Mouse (Mus musculus) G1E (cell line): ENCODE data around the gene Lrmda. TPM values are rescaled to one million over a fixed set of nuclear protein-coding genes. Genes with fewer than 3 reads are reported as not detected.

Source experiments
- ATAC-seq: 2 replicates; pipeline ENCODE4 v1.8.0; 2016; ENCODE audit warnings: mild to moderate bottlenecking; ENCODE audit not compliant: insufficient number of reproducible peaks, poor library complexity, low FRiP score, severe bottlenecking; ENCODE audit errors: extremely low read depth
- DNase-seq: peaks from one replicate; pipeline ENCODE4 v3.0.0; 2012; ENCODE audit warnings: low spot score
- H3K27me3 ChIP-seq: 2 replicates; pipeline ENCODE4 v1.6.1; 2012; ENCODE audit warnings: mild to moderate bottlenecking, low read length, inconsistent platforms; ENCODE audit not compliant: insufficient read depth
- H3K36me3 ChIP-seq: replicated peaks from 2 replicates; pipeline ENCODE3; 2012; ENCODE audit warnings: mild to moderate bottlenecking, inconsistent platforms
- H3K4me1 ChIP-seq: 2 replicates; pipeline ENCODE4 v1.6.1; 2012; ENCODE audit warnings: low read depth, low read length, inconsistent platforms, mixed read lengths; ENCODE audit not compliant: insufficient read depth
- H3K4me3 ChIP-seq: 2 replicates; pipeline ENCODE4 v1.5.1; 2012; ENCODE audit warnings: low read depth, mild to moderate bottlenecking, inconsistent platforms, low read length, moderate library complexity, mixed read lengths
- H3K9me3 ChIP-seq: replicated peaks from 2 replicates; pipeline ENCODE4 v1.6.1; 2012; ENCODE audit warnings: inconsistent platforms
- CTCF ChIP-seq: IDR thresholded peaks from 2 replicates; pipeline ENCODE4 v1.5.1; 2012; ENCODE audit warnings: low read depth, low read length, inconsistent platforms, mixed read lengths
- GATA1 ChIP-seq: IDR thresholded peaks from 2 replicates; pipeline ENCODE4 v1.6.1; 2012; ENCODE audit warnings: borderline replicate concordance, low read length, inconsistent platforms, mixed read lengths
- GATA2 ChIP-seq: IDR thresholded peaks from 2 replicates; pipeline ENCODE4 v1.6.1; 2012; ENCODE audit warnings: low read depth, low read length, inconsistent platforms, borderline replicate concordance
- POLR2AphosphoS5 ChIP-seq: IDR thresholded peaks from 2 replicates; pipeline ENCODE4 v1.6.1; 2012; ENCODE audit warnings: low read depth, low read length, inconsistent platforms; ENCODE audit not compliant: insufficient replicate concordance
- TAL1 ChIP-seq: conservative IDR thresholded peaks from 2 replicates; pipeline ENCODE4 v1.6.1; 2012; ENCODE audit warnings: low read depth, low read length, inconsistent platforms, mixed read lengths
- polyA plus RNA-seq: library from polyadenylated mRNA; stranded (reverse); fragments of >175 nt; gene quantifications from 2 replicates; pipeline ENCODE4 v1.2.3, GENCODE M21; 2012
- total RNA-seq, 2 experiments: library from RNA; stranded (forward) in 1 of 2; stranded (reverse) in 1 of 2; fragments of 200-1000 nt in 1 of 2; fragments of >200 nt in 1 of 2; fragmentation: Nextera tagmentation in 1 of 2; gene quantifications; 2 replicates each; pipeline ENCODE4 v1.2.3; 2014 to 2017

The Lrmda gene
- total and polyA plus RNA-seq, 3 experiments: not detected

DNA sequence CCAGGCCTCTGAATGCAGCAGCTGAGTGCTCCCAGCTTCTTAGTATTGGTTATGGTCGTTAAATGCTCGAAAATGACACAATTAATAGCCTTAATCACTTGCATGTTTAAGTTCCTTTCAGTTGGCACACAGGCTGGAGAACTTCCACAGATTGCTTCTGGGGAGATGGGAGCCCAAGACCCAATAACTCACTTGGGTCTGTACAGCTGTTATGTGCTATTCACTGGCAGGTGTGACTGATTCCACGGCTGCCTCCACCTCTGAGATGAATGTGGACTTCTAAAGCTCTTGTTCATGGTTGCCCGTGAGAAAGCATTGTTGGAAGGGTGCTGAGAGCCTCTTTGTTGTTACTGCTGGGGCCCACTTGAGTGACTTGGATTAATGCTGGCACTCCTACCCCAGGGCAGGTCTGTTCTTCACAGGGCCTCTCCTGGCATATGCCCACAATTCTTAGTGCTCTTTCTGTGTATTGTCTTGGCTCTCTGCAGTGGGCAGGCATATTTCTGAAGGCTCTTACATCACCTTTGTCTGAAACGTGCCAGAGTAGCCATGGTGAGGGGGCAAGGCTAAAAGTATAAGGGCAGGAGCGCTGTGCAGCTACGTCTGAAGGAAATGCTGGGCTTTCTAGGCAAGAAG, 111.6 kb downstream of the Lrmda start:
- DNase-seq: no peak

DNA sequence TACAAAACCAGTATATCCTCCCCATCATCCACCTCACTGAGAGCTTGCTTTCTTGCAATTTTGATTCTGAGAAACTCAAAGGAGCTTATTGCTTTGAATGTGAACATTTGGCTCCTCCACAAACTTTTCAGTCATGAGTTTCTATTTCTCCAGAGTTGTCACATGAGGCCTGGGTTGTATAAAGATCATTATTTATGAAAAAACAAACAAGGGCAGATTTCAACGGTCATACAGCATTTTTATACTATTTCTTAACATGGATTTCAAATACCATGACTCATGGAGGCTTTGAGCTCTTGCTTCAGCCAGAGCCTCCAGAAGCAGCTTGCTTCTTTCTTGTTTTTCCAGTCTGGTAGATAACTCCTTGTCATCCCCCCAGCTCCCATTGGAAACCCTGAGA, 119.8 kb downstream of the Lrmda start:
- ATAC-seq (no peak), DNase-seq (no peak)

More for the DNA sequence above, 111.6 kb downstream of the Lrmda start:
- Histone ChIP-seq H3K4me3 (no peak overlapping the region), H3K36me3 (no peaks in the 10 kb centered on the region), H3K9me3 (no peaks in the 10 kb centered on the region), H3K27me3 (no peaks in the 10 kb centered on the region), H3K4me1 (no peaks in the 10 kb centered on the region)
- ATAC-seq: no peak
- TF ChIP-seq GATA2 (no peak), GATA1 (no peak), TAL1 (no peak), POLR2AphosphoS5 (no peak), CTCF (no peak)

GRCm38 (mm10) chr14:22144014-22144413, 124.5 kb downstream of the Lrmda start:
- Histone ChIP-seq H3K4me1 (no peaks in the 10 kb centered on the region), H3K36me3 (no peaks in the 10 kb centered on the region), H3K9me3 (no peaks in the 10 kb centered on the region), H3K27me3 (no peaks in the 10 kb centered on the region), H3K4me3 (no peak overlapping the region)
- DNase-seq (no peak), ATAC-seq (no peak)
- TF ChIP-seq CTCF (no peak), GATA2 (no peak), TAL1 (no peak), GATA1 (no peak), POLR2AphosphoS5 (no peak)

More for the DNA sequence above, 119.8 kb downstream of the Lrmda start:
- no peak overlapping the region for H3K4me3 ChIP-seq
- H3K27me3 ChIP-seq: no peaks in the 10 kb centered on the region
- H3K9me3 ChIP-seq: no peaks in the 10 kb centered on the region
- no peaks in the 10 kb centered on the region for H3K36me3 ChIP-seq
- TF ChIP-seq GATA1 (no peak), POLR2AphosphoS5 (no peak), GATA2 (no peak), TAL1 (no peak), CTCF (no peak)
- H3K4me1 ChIP-seq: no peaks in the 10 kb centered on the region

- no peaks in the 10 kb centered on the region for H3K27me3 ChIP-seq
- TF ChIP-seq POLR2AphosphoS5 (no peak), GATA1 (no peak), TAL1 (no peak), GATA2 (no peak), CTCF (no peak)
- ATAC-seq: no peak
- DNase-seq: no peak
- H3K36me3 ChIP-seq: no peaks in the 10 kb centered on the region
- H3K4me1 ChIP-seq: no peaks in the 10 kb centered on the region
- H3K9me3 ChIP-seq: no peaks in the 10 kb centered on the region
- H3K4me3 ChIP-seq: no peak overlapping the region
Observed at GRCm38 (mm10) chr14:22145863-22146262, 126.4 kb downstream of the Lrmda start.

GRCm38 (mm10) chr14:22146508-22147044, 127.1 kb downstream of the Lrmda start:
- no peak for ATAC-seq
- Histone ChIP-seq H3K4me1 (no peaks in the 10 kb centered on the region), H3K9me3 (no peaks in the 10 kb centered on the region), H3K27me3 (no peaks in the 10 kb centered on the region), H3K4me3 (no peak overlapping the region), H3K36me3 (no peaks in the 10 kb centered on the region)
- TF ChIP-seq POLR2AphosphoS5 (no peak), CTCF (no peak), TAL1 (no peak), GATA1 (no peak), GATA2 (no peak)
- no peak for DNase-seq

DNA sequence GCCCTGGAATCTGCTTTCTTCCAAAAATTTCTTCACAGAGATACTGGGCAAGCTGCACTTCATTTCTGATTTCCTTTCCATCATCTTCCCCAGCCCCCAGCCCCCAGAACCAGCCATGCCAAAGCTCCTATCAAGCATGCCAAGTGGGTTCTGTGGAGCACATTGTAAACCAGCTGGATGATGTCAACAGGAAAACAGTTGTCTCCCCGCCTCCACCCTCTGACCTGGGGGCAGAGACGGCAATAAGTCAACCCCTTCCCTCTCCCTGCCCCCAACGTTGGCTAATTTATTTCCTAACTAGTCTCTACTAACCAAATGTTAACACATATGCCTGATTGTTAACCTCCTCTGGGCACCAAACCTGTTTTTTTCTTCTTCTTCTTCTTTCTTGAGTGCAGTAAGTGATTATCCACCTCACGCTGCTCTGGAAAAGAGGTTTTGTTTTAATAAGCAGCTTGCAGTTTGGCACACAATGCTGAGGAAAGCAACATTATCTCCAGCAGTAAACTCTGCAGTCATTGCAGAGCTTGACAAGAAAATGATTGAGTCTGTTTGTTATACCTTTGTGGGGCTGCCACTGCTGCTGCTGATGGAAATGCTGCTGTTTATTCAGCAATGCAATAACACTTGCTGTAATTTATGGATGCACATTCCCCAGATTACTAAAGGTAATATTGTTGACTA, 128.0 kb downstream of the Lrmda start:
- no peak for ATAC-seq
- H3K9me3 ChIP-seq: no peaks in the 10 kb centered on the region
- TF ChIP-seq CTCF (no peak), POLR2AphosphoS5 (no peak), GATA2 (no peak)

DNA sequence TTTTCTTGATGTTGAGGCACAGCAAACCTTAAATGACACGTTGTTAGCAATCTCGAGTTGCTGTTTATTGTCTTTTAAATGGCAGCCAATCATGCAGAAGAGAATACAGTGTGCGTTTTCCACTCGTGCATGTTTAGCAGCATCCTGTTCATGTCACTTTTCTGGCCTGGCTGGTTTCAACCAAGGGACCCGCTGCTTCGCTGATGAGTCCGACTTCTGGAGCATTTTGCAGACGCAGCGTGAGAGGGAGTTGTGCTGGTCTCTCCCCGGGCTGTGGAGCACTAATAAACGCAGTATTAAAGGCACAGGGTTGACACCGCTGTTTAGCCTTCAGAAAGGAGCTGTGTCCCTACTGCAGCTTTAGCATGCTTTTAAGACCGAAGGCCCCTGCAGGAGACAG, 133.2 kb downstream of the Lrmda start:
- H3K4me3 ChIP-seq: no peak overlapping the region
- no peak for TF ChIP-seq TAL1
- TF ChIP-seq GATA2: no peak
- no peak for TF ChIP-seq CTCF
- TF ChIP-seq GATA1: no peak
- TF ChIP-seq POLR2AphosphoS5: no peak
- no peak for ATAC-seq
- H3K4me1 ChIP-seq: no peaks in the 10 kb centered on the region
- no peaks in the 10 kb centered on the region for H3K27me3 ChIP-seq
- no peaks in the 10 kb centered on the region for H3K36me3 ChIP-seq
- no peak for DNase-seq
- no peaks in the 10 kb centered on the region for H3K9me3 ChIP-seq

More for the DNA sequence above, 128.0 kb downstream of the Lrmda start:
- H3K36me3 ChIP-seq: no peaks in the 10 kb centered on the region
- DNase-seq: no peak
- no peaks in the 10 kb centered on the region for H3K4me1 ChIP-seq
- H3K27me3 ChIP-seq: no peaks in the 10 kb centered on the region
- H3K4me3 ChIP-seq: no peak overlapping the region
